Mouse (Mus musculus): ENCODE data around the gene Syngr1. TPM values are rescaled to one million over a fixed set of nuclear protein-coding genes. Genes with fewer than 3 reads are reported as not detected.

Syngr1 gene
- polyA plus RNA-seq, 1 experiment = 62.1 TPM

DNA sequence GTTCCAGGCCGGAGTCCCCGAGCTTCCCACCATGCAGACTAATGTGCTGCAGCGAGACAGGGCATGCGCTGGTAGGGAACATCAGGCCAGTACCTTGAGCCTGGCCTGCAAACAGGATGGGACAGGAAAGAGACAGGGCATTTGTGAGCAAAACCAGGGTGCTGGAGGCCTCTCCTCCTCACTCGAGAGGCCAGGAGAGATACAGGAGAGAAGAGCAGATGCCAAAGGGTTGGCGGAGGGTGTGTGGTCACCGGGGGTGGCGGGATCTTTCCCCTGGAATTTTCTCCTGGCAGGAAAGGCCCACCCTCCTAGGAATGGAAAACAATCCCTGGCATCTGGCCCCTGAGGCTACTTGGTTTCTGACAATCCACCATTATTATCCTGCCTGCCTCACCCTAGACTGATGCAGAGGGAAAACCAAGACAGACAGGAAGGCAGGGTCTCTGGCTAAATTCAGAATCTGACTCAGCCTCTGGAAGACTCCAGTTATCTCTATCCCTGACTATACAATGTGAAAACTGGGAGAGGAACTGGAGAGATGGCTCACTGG is 21.0 kb upstream of the Syngr1 start:
- no peak for DNase-seq (ENCODE audit: low spot score)

DNA sequence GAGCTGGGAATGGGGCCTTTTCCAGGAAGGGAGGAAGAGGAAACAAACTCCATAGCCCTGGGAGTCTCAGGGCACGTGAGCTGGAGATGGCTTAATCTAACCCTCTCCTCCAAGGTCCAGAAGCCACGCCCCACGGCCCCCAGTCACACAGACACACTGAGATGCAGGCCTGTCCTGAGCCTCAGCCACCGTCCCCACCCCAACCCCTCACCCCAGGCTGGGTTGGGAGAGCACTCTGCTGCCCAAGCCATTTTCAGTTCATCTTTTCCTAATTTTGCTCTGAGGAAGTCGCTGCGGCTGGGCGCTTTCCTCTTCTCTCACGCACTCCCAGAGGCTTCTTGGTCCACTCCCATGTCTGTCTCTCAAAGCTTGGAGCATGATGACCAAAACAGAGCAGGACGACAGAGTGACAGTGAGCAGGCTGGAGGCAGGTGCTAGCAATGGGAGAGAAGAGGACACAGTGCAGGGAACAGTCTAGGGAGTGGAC is 19.1 kb upstream of the Syngr1 start:
- DNase-seq (ENCODE audit: low spot score) = no peak

DNA sequence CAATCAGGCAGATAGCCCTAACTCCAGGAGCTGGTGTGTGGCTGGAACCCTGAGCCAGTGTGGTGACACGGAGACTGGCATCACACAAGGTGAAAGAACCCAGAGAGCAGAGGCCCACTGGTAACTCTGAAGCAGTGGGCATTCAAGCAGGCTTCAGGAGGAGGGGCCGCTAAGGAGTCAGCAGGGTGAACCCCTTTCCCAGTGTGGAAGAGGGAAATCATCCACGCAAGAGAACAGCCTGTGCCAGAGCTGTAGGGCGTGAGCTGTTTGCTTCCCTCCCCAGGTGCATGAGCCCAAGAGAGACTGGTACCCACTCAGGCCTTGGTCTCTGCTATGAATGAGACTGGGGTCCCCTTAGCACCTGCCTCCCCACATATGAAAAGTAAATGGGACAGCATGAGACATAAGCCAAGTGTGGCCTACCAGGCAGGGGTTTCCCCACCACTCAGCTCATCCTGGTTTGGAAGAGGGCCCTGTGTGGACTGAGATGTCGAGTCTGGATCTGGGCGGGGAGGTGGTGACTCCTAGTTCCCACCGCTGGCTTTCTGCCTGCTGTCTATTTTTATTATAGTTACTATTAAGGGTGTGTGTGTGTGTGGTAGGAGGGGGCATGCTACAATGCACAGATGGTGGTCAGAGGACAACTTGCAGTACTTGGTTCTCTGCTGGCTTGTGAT is 18.4 kb upstream of the Syngr1 start:
- DNase-seq (ENCODE audit: low spot score) = no peak

DNA sequence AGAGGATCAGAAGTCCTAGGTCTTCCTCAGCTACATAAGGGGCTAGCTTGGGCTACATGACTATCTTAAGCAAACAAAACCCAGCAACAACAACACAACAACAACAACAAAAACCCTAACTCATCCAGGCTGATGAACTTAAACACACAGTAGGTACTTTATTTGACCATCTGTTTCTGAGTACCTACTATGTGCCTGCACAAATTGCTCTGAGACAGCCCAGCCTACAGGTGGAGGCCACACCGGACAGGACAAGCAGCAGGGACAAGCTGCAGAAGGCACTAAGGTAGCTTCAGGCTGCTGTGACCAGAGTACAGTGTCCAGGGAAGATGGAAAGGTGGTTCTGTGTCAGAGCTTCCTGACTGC is 17.9 kb upstream of the Syngr1 start:
- DNase-seq (ENCODE audit: low spot score) = no peak

DNA sequence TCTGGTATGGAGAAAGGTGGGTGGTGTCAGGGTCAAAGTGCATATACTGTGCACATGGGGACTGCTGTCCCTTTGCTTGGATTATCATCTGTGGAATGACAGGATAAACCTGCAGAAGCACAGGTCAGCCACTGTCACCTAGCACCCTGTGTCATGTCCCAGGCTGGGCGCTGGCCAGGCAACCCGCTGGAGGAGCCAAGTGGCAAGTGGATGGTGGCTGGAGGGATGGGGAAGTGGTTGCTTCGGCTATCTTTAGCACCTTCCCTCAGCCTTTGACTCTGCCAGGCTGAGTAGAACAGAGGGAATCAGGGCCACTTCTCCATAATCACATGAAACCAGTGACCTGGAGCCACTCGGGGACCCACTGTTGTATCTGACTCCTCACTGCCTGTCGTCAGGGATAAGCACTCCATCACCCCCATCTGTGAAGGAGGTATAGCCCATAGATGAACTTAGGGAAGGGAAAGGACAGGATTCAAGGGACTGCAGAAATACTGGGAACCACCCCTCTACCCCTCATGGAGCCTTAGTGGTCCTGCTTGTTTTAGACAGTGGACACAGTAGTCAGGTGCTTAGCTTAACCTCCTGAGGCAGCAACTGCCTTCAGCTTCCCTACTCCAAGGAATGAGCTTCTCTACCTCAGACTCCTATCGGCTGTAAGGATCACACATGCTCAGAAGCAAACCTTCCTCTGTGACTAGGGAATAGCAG is 16.3 kb upstream of the Syngr1 start:
- DNase-seq (ENCODE audit: low spot score) = no peak

DNA sequence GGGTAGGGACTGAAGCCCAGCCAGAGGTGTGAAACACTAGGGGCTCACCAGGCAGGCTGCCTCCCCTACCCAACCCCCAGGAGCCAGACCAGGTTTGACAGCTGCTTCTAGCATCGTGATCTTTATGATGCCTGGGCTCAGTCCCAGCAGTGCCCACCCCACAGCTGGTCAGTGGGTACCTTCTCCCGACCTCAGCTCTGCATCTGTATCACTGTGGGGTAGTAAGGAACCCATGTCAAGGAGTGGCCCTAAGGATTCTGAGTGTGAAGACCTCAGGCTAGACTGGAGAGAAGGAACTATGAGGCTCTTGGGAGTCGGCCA is 15.8 kb upstream of the Syngr1 start:
- DNase-seq (ENCODE audit: low spot score) = no peak

DNA sequence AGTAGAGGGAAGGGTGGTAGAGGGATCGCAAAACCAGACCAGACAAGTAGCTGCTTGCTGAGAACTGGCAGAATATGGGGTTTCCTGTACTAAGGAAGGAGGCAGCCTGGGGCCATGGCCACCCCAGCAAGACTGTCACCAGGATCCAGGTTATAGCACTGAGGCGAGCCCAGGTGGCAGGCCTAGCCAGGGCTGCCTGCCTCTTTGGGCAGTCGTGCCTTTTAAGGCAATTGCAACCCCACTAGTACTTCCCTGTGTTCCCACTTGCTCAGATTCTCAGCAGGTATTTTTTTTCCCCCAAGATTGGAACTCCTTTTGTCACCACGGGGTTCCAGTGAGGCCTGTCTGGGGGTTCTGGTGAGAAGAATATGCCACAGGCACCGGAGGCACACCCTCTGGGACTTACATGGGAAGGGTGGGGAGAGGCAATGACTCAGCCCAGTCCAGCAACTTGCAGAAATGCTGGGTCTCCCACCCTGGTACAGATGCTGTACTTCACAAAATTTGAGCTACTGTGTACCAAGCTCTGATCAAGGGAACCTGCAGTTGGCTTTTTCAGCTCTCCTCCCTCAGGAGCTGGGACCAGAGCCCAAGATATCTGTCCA is 15.3 kb upstream of the Syngr1 start:
- DNase-seq (ENCODE audit: low spot score) = no peak

DNA sequence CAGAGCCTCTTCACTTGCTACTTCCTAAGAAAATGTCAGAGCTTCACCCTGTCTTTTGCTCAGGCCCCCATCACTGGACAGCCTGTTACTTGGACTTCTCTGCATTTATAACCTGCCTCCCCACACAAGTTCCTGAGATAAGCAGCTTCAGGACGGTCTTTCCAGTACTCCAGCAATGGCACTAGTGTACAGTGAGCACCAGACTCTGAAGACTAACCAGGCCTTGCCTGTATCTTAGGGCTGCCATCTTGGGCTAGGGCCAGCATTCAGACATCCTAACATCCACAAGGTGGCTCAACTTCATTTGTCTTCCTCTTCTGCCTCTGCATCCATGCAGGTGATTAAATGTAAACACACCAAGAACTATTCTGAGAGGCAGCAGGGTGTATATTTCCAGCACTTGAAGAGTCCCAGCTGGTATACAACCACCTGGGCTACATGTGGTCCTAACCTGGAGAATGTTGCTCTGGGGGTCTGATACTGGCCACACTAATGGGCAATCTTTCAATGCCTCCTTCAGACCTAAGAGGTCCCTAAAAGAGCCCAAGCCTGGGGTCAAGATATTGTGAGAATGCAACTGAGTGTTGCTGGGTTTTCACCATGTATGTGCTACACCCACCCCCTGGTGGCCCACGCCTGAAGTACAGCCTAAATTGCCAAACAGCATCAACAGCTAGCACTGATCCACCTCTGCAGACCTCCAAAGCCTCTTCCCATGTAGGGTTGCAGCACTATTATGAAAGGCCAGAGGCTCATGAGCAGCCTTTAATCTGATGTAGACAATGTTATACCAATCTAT is 14.6 kb upstream of the Syngr1 start:
- DNase-seq (ENCODE audit: low spot score) = no peak

DNA sequence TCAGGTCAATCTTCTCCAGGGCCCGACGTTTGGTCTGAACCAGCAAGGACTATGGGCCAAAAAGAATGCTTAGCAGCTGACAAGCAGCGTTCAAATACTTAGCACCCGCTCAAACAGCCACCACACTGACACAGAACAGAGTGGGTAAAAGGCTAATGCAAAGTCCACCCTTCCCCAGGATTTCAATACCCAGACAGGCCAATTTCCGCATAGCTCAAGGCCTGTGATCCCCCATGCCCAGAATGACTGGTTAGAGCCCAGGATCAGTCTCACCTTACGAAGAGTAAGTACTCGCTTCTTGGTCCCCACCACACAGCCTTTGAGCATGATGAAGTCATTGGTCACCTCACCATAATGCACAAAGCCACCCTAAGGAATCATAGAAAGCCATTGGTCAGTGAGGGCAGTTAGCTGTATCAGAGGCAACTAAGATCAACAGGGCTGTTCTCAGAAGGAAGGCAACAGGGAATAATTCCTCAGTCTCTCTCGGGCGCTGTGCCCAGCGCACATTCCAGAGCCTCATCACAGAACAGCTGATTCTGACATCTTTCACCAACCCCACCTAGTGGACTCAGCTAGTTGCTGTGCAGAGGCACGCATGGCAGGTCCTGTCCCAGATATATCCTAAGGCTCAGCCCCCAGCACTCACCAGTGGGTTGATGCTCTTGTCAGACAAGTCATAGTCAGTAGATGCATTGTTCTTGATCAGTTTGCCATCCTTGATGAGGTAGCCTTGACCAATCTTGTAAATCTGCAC is 12.9 kb upstream of the Syngr1 start:
- no peak for DNase-seq (ENCODE audit: low spot score)

DNA sequence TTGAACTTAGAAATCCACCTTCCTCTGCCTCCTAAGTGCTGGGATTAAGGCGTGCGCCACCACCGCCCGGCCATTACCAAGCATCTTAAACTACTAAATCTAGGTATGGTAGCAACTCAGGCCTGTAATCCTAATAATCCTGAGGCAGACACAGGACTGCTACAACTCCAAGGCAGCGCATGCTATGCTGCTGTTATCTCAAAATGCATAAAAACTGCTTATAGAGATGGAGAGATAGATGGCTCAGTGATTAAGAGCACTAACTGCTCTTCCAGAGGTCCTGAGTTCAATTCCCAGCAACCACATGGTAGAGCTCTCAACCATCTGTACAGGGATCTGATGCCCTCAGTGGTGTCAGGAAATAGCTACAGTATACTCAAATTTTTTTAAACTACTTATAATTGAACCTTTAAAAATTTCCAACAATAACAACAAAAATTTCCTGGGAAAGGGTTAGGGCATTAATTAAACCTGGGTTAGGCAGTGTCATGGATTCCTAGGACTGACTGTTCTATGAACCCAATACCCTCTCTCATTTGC is 11.9 kb upstream of the Syngr1 start:
- DNase-seq (ENCODE audit: low spot score) = no peak

DNA sequence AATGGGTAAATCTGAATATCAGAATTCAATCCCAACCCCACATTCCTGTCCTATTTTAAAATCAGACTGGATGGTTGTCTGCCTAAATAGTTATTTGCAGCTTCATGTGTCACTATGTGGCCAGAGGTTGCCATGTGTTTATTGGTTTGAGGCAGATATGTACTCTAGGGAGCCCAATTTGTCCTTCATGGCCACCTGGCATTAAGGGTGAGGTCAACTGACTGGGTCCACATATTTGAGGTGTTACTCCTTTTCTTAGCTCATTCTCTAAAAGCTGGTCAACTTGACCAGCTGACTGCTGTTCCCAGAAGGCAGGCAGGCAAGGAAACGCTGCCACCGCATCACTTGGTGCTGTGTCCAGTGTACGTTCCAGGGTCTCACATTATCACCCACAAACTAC is 11.2 kb upstream of the Syngr1 start:
- no peak for DNase-seq (ENCODE audit: low spot score)

DNA sequence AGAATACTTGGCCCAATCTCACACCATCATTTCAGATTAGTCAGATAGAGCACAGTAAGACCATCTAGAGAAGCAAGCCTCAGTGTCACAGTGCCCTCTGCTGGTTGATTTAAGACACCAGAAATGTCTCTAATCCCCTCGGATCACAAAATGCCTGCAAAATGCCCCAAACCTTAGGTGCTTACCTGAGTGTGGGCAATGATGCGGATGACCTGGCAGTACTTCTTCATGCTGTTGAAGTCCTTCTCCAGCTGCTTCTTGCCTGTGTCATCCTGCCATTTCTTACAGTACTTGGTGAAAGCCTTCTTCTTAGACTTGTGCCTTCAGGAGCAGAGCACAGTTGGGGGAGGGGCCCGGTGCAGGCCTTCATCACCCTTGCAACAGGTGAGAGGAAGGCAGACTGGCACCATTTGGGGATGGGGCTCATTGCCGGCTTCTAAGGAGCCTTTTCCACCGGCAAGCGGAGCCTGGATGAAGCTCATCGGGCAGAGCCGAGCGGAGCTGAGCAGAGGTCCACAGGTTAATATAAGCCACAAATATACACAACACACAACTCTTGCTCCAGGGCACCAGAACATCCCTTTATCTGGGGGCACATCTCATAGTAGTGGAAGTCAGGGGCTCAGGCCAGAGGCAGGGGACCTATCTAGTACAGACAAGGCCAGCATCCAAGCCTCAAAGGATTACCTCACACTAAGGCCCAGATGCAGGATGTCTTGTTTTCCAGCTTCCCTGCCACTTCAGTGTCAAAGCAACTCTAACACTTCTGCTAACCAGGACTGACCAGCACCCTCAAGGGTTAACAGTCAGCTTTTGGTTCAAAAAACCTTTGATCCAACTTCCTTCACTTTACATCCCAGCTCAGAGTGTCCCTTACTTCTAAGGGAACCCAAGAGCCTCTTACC is 10.2 kb upstream of the Syngr1 start:
- DNase-seq (ENCODE audit: low spot score) = no peak

DNA sequence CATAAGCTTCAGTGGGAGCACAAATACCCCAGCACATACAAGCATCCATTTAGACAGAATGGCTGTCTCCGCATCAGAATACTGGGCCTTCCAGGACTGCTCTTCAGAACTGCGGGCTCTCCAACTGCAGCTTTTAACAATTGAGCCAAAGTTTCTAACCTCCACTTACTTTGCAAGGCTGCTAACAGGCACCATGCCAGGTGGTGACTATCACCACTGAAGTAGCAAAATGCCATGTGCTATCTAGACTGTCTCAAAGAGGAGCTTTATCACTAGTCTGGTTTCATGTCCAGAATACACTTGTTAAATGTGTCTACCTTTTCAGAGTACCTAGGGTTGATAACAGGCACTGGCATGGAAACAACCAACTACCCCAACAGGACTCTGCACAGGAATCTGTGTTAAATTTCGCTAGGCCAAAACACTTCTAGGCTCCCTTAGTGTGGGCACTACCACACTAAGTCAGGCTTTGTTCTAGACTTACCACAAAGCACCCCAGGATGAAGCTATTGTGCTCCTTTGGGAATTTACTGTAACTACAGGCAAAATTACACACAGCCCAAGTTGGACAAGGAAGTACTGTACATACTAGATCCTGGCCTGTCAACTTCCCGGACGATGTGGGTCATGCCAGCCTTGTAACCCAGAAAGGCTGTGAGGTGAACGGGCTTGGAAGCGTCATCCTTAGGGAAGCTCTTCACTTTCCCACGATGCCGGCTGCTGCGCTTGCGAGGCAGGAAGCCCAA is 9.2 kb upstream of the Syngr1 start:
- DNase-seq (ENCODE audit: low spot score) = no peak

DNA sequence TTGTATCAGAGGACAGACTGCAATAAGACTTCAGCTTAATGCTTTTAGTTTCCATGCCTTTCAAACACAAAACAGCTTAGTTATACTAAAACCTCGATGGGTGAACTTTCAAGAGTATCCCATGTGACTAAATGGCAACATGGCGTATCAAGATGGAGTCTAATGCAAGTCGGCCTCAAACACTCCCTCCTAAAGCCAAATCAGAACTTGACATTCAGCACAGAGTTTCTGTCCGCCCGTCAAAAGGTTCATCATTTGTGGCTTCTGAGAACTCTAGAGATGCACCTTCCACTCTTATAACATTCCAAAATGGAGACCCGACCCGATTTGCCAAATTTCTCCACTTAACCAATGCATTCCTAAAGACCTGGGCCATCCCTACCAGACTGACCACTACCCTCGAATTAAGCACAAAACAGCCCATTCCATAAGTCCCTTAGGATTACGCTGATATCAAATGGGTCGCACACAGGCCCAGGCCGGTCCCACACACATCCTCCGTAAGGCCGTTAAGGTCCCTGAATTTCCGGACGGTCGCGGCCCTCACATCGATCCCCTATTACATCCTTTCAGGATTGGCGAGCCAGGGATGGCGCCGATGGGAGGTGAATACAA is 8.4 kb upstream of the Syngr1 start:
- no peak for DNase-seq (ENCODE audit: low spot score)

DNA sequence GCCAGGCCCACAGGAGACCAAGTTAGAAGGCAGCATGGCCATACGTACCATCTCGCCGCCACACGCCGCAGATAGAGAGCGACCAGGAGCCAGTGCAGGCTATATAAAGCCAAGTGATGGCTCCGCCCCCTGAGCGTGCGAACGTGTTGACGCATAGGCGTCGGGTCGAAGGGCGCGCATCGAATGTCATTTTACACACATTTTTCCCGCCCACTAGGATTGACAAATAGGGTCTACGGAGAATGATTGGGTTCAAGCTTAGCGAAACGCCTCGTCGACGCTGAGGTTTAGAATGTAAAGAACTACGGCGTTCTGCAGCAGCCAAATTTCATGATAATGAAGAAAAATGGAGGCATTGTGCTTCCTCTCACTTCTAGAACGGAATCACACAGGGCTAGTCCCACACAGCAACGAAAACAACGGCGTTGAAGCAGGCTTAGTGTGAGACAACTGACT is 7.8 kb upstream of the Syngr1 start:
- peak; percentile 92 for DNase-seq (ENCODE audit: low spot score)

DNA sequence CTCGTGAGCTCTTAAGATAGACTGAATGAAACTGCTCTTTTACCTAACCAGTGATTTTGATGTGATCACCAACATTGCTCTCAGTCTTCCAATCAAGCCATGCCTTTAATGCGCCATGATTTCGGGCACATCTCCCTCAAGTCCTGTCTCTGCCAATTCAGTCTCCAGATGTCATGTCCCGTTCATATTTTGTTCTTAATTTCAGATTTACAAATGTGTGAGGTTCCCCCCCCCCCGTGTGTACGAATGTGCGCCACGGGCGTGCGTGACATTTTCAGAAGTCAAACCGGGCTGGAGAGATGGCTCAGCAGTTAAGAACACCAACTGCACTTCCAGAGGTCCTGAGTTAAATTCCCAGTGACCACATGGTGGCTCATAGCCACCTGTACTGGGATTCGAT is 7.4 kb upstream of the Syngr1 start:
- no peak for DNase-seq (ENCODE audit: low spot score)

DNA sequence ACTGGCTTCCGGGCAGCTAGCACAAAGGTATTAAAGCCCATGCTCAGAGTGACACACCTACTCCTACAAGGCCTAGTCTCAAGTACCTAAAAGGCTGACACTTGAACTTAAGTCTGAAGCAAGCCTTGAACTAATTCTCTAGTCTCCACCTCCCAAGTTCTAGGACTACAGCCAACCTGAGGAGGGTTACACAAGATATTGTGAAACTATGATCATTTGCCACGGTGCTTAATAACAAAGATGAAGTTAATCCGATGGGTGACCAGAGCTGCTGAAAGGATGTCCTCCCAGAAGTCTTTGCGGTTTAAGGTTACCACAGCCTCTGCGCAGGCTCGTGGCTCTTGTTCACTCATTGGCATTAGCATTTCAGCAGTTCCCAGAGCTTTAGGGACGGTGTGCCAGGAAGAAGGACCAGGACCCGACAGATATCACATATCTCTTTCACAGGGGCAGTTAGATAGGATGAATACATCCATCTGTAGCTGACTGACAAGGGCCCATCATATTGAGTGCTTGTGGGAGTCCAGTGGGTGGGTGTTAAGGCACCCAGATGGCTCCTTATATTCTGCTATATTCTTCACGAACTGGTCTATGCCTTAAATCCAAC is 3.6 kb upstream of the Syngr1 start:
- no peak for DNase-seq (ENCODE audit: low spot score)

DNA sequence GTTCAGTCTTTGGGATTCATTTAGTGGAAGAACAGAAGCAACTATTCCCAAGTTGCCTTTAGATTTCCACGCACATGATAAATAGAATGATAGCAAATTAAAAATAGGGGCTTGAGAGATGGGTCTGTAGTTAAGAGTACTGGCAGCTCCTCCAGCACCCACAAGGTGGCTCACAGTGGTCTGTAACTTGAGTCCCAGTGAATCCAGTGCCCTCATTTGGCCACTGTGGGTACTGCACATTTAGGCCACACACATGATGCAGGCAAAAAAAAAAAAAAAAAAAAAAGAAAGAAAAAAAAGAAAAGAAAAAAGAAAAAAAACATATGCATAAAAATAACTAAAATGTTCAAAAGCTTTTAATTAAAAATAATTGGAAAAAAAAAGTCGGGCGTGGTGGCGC is 2.5 kb upstream of the Syngr1 start:
- DNase-seq (ENCODE audit: low spot score) = no peak
